Mouse (Mus musculus): ENCODE results near the gene Lfng.

Gene Lfng

DNA sequence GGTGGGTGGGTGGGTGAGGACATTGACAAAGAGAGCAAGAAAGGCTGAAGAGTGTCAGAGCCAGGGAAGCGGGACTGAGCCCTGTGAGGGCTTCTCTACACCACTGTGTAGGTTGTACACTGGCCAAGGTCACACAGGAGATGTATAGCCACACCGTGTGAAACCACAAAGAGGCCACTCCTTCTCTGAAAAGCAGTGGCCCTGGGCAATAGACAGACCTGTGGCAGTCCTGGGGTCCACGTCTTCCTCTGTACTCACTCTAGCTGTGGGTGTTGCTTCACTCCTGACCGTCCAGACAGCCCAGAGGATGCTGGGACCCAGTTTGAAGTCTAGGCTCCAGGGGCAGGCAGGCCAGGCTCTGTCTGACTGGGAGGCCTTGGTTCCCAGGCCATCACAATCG lies 12.3 kb upstream of the Lfng start:
- DNase-seq (ENCODE audit: low read depth), result peak; percentile 39

DNA sequence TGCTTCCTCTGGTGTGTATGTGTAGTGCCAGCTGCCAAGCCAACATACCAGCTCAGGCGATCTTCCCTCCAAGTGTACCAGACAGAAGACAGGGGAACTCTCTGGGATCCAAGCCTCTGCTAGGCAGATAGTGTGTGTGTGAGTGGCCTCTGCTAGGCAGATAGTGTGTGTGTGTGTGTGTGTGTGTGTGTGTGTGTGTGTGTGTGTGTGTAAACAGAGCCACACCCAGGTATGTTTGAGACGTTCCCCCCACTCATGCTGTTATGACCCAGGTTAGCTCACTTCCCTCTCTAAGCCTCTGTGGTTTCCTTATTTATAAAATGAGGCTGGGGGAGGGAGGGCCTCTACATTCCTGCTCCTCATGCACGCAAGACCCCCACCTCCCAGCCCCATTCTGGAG lies 10.7 kb upstream of the Lfng start:
- no peak for DNase-seq (ENCODE audit: low read depth)

DNA sequence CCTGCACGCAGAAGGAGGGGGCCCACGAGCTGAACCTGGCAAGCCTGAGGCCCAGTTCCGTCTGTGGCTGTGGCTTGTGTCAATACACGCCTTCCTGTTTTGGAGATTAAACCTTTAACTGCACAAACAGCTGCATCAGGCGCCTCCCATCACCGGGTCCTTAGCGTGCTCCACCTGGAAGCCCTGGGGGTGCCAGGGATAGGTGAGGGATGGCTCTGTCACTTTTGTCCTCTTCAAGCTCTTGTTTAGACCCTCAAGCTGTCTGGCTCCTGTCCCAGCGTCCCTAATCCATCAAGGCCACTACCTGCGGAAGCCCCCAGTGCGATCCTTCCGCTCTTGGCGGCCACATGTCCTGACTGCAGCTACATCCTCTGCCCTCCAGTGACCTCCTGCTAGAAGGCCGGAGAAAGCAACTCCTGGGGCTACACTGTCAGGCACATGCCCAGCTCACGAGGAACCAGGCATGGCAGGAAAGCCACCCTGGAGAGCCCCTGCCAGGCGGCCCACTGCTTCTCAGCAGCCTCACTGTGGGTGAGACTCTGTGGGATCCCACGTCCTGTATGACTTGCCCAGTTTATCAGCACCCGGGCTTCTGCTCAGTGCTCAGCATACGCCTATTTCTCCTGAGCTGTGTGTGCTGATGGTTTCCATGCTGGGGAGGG lies 10.1 kb upstream of the Lfng start:
- peak; percentile 89 for DNase-seq (ENCODE audit: low read depth)

DNA sequence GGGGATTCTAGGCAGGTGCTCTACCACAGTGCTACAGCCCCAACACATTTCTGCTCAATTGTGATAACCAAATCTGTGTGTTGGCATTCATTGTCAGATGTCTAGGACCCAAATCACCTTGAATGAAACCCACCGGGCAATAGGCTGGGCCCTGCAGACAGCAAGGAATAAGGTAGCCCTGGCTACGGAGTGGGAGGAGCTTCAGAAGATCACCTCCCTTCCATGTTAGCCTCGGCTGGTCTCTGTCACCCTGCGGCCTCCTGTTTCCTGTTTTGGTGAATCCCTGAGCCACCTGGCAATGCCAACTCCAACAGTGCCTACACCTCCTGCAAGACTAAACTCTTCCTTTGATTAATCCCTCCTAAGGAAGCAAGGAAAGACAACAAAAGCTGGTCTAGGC lies 9.3 kb upstream of the Lfng start:
- DNase-seq (ENCODE audit: low read depth), result peak; percentile 77

DNA sequence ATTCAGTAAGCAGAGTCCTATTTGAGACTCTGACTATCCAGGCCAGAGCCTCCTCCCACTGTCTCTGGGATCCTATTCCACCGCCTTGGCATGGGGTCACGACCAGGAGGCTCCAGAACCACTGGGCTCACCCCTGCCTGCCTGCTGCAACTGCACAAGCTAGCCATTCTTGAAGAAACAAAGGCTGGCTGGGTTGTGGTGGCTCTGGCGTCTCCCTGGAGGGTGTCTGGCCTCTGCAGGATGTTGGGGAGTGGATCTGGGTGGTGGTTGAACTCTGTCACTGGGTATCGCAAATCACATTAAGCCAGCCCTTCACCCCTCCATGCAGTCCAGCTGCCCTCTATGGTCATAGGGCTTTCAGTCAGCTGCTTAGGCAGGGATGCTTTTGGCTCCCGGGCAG lies 7.2 kb upstream of the Lfng start:
- no peak for DNase-seq (ENCODE audit: low read depth)

DNA sequence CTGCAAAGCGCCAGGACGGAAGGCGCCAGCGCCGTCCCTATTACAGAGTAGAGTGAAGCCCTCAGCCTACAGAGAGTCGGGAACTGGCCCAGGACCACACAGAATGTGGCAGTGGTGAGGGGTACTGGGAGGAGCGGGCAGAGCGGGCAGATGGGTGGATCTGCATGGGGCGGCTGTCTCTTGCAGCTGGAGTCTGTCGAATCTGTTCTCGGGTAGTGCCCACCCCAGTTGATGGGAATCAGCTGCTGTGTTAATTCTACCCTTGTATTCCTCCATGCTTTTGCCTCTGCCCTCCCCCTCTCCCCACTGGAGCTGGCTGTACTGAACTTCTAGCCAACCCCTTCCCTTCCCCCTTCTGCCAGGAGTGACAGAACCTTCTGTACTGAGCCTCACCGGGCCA lies 5.4 kb upstream of the Lfng start:
- DNase-seq (ENCODE audit: low read depth), result no peak

DNA sequence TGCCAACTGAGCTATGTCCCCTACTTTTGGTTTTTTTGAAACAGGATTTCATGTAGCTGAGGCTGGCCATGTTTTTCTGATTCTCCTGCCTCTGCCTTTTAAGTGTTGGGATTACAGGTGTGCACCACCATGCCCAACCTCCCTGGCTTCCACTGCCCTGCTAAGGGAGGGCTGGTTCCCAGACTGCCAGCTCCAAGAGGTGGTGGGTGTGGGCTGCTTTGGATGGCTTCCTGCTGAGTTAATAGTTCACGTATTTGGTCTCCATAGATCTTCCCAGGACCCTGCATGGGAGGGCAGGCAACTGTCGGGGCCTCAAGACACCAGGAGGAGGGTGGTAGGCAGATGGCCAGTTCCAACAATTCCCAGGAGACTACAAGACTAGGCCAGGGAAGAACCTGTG lies 4.6 kb upstream of the Lfng start:
- no peak for DNase-seq (ENCODE audit: low read depth)

DNA sequence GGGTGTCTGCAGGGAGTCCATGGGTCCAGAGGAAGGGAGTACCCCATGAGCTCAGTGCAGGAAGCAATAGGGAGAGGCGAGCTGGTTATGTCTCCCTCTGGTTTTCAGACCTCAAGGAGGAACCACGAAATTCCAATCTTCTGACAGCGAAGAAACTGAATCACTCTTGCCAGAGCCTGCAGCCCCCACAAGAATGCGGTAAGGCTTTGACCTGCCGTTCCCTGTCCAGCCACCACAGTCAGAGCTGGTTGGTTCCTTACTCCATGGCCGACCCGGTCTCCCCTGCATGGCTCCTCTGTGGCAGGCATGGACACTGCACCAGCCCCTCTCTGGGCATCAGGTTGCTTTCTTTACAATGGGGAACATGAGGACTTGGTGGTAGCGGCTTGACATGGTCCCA lies 2.7 kb upstream of the Lfng start:
- no peak for DNase-seq (ENCODE audit: low read depth)

DNA sequence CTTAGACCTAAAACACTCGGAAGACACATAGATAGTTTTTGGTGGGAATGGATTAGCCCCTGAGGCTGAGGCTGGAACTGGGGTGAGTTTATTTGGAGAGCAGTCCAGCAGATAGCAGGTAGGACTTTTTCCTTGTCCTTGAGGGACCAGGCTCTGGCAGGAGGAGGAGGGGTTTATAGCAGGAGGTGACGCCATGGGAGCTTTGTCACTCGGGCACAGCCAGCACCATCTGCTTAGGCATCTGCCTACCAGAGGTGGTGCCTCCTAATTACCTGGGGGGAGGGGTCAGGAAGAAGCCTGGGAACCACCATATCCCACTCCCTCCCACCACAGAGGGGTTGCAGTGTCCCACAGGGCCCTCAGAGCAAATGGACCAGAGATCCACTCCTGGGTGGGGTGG lies 1.9 kb upstream of the Lfng start:
- DNase-seq (ENCODE audit: low read depth), result no peak

DNA sequence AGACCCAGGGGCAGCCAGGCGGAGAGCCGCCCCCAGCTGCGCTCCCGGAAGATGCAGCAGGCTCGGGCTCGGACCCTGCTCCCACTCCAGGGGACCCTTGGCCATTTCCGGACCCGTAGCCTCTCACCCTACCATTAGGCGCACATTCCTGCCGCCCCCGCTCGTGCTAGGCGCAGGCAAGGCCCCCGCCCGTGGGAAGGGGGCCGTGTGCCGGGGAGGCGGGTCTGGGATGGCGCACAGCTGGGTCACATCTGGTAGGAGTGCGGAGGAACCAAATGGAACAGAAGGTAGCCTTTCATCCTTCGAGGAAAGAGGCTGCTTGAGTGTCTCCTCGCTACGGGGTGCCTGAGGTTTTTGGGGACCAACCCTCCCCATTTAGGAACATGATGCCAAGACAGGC lies 734 bp upstream of the Lfng start:
- no peak for DNase-seq (ENCODE audit: low read depth)

DNA sequence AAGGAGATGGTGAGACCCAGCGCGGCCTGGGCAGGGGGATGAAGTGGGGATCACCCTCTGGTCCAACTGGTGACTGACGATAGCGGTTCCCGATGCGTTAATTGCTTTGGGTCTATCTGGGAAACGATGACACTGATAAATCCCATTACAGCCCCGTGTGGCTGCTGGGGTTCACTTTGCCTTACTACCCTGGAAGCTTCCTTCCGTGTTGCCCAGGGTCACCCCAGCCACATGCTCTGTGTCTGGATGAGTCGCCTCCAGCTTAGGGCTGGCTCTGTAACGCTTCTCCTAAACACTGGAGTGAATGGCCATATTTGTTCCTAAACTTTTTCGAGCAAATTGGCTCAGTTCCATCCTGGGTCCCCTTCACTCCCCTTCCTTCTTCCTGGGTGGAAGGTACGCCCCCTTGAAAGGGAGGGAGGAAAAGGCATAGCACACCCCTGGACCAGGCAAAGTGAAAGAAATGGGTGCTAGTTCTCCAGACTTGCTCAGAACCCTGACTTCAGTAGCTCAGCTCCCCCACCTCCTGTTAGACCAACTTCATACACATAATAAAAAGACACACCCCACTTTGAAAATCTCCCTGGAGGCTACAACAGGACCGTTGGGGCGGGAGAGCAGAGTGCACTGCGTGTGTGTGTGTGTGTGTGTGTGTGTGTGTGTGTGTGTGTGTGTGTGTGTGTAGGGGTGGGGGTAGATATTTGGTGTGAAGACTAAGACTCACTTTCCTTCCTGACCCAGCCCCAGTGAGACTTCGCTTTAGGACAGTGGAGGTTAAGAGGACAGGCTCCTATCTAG lies 915 bp downstream of the Lfng start:
- DNase-seq (ENCODE audit: low read depth), result peak; percentile 71

DNA sequence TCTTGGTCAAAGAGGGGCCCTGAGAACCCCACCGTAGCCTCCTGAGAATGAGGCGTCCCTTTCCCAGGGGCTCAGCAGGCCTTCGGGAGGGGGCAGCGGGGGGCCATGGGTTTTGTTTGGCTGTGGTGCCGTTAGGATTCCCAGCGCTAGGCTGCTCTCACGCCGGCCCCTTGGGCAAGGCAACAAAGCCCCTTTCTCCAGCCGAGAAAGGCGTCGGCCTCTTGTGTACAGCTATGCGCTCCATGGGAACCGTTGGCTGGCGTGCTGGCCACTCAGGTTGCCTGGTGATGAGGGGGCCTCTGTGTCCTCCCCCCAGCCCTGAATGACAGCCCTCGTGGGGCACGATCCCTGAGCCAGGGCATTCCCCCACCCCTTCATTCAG lies 1.5 kb downstream of the Lfng start:
- DNase-seq (ENCODE audit: low read depth), result peak; percentile 46

DNA sequence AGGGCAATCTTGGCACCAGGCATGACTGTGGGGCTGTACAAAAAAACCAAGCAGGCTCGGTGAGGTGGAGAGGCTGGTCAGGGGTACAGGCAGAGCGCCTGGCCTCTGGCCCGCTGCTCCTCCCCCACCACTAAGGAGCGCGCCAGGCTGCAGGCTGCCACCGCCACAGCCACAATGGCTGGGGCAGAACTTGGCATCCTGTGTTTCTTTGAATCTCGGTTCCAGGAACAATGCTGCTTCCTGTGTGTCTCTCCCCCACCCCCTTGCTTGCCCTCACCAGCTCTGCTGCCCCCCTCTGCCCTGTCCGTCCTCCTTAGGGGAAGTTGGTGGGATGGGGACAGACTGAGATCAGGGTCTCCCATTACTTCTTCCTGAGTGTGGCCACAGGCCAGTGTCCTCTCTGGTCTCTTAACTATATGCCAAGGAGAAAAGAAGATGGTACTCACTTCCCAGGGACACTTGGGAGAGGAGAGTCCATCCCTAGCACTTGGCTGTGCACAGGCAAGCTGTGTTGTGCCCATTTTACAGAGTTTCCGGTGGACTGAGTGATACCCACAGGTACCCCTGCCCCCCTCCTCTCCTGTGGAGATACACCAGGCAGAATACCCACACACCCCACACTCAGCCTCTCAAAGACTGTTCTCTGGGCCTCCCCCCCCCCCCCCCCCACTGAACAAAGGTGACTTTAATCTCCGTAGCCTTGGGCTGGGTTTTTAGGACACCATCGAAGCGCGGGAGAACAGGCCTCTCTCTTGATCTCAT lies 2.6 kb downstream of the Lfng start:
- DNase-seq (ENCODE audit: low read depth), result peak; percentile 74

DNA sequence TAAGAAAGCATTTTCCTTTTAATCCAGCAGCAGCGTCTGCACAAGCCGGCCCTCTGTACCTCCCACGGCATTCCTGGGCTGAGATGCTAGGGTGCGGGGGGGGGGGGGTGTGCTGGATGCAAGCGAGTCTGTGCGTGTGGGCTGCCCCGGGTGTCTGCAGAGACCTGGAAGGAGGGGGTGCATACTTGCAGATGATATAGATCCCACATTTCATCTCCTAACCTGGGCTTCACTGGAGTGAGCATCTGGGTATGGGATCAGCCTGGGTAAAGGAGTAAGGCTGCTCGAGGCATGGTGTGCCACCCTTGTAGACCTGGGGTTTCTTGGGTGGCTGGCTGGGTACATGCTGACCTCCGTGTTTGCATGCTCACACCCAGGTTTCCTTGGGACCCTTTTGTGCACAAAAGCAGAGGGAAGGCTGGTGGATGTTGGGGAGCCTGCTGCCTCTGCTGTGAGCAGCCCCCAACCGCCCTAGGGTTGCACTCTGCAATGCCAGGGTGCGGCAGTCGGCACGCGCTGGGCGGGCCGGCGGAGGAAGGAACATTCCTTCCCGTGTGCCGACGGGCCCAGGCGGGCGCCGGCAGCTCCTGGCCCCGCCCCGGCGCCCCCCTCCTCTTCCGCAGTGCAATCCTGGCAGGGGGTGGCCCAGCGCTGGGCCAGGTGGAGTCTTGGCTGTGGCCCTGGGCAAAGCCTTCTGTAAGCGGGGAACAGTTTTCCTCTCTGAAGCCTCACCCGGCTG lies 3.3 kb downstream of the Lfng start:
- peak; percentile 67 for DNase-seq (ENCODE audit: low read depth)

DNA sequence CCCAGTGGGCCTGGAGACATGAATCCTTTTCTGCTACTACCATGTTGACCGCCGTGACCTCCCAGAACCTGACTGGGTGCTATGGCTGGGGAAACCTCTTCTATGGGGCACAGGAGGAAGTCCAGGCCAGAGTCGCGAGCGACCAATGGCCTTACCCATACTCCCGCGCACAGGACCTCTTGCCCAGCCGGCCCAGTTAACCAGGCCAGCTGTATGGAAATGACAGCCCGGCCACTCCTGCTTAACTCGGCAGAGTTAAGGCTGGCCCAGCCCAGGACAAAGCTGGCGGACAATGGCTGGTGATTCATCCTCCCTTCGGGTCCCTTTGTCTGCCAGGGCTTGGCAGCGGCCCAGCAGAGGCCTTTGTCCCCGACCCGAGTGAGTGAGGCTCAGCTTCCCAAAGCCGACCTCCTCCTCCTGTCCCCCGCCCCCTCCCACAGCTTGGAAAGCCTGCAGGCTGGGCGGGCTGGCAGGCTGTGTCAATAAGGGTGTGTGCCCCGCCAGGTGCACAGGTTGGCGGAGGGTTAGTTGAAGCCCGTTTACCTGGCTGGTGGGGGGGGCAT lies 4.0 kb downstream of the Lfng start:
- DNase-seq (ENCODE audit: low read depth), result no peak

DNA sequence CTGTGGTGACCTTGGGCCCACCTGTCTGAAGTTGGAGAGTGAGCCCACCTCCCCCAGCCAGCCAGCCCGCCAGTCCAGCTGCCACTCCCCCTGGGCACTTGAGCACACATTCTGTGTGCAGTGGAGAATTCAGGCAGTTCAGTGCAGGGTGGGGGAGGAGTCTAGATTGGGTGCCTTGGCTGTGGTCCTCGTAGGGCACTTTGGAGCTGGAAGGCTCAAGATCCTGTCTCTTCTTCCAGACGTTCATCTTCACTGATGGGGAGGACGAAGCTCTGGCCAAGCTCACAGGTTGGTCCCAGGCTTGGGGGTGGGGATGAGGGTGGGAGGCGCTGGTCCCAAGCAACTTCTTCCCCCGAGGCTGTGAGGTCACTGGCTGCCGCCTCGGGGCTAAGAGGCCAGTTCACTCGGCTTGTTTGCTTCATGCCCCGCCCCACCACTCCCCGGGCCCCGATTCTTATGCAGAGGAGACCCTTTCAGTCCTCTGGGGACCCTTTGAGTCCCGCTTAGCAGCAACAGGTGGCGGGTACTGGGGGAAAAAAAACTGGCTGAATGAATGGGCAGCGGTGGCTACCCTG lies 4.6 kb downstream of the Lfng start:
- peak; percentile 44 for DNase-seq (ENCODE audit: low read depth)

DNA sequence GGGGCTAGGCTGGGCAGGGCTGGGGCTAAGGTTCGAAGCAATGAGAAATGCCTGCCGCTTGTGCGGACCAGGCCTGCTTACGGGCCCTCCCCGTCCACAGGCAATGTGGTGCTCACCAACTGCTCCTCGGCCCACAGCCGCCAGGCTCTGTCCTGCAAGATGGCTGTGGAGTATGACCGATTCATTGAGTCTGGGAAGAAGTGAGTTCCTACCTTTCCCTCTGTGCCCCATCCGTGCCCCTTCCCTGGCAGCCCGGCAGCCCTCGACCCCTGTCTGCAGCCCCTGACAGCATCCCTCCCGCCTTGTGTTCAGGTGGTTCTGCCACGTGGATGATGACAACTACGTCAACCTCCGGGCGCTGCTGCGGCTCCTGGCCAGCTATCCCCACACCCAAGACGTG lies 5.1 kb downstream of the Lfng start:
- DNase-seq (ENCODE audit: low read depth), result no peak

DNA sequence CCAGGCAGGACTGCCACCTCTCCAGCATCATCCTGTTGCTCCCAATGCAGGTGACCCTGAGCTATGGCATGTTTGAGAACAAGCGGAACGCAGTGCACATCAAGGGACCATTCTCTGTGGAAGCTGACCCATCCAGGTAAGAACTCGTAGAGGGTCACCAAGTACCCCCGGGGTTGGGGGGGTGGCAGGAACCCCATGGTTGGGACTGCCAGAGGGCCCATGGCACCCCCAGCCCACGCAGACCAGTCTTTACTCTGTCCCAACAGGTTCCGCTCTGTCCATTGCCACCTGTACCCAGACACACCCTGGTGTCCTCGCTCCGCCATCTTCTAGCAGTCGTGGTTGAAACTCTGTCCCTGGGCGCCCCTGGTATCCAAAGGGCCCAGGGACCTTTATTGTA lies 7.0 kb downstream of the Lfng start:
- DNase-seq (ENCODE audit: low read depth), result no peak

DNA sequence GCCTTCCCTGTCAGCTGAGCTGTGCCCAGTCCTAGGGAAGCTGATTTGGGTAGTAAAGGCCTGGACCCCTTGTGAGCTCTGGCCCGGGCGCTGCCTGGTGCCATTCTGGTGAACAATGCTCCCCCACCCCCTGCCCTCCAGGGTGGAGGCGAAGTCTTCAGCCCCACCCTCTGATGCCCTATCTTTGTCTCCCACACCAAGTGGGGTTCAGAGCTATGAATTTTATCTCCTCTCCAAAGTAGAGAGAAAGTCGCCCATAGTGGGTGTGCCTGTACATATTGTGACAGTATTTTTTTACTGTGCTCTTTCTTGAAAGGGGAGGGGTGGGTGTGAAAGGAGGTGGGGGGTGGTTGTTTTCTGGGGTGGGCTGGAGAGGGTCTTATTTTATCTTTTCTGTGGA lies 7.7 kb downstream of the Lfng start:
- peak; percentile 33 for DNase-seq (ENCODE audit: low read depth)

DNA sequence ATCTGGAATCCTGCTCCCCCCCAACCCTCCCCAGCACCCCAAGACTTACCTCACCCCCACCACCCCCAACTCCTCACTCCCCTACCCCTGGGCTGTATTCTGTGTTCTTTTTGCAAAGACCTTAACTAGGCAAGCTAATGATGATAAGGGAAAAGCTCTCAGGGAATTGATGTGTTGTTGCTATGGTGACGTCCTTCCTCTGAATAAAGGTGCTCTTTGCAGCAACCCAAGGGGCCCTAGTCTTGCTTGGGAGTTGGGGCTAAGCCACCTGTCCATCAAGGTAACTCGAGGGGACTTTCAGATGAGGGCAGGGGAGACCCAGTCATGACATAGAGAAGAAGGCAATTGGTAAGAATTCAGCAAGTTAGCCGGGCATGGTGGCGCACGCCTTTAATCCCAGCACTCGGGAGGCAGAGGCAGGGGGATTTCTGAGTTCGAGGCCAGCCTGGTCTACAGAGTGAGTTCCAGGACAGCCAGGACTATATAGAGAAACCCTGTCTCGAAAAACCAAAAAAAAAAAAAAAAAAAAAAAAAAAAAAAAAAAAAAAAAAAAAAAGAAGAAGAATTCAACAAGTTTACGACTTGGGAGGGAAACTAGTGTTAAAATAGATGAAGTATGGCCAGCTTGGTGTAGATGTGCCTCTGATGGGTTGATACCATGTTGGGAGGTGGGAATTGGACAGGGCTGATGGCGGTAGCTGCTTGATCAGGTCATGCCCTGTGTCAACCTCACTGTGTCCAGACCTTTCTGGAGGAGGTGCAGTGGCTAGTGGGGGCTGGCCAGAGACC lies 8.4 kb downstream of the Lfng start:
- DNase-seq (ENCODE audit: low read depth), result peak; percentile 70

DNA sequence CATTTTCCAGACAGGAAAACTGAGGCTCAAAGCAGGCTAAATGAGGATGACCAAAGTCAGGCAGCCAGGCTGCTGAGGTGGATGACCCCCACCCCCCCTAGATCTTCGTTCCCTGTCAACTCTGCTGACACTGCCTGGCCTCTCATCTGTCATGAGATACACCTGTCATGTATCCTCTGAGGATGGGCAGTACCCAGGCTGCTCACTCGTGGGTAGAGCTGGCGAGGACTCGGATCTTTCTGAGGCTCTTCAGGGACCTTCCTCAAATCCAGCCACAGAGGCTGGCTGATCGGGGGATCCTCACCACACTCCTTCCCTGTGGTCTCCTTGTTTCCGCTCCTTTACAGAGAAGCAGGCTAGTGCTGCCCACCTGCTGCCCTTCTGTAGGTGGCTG lies 9.0 kb downstream of the Lfng start:
- peak; percentile 71 for DNase-seq (ENCODE audit: low read depth)
